Mouse (Mus musculus): ENCODE measurements around the gene Ccdc62.

- TF ChIP-seq POLR2A (IDR thresholded peaks at IDR 0.05; ENCODE audit: borderline replicate concordance, low read depth, low read length): no peak
- no peak for TF ChIP-seq CTCF (IDR thresholded peaks at IDR 0.05; ENCODE audit: low read depth, low read length)
Measured at GRCm38 (mm10) chr5:123966759-123967158, 36.3 kb downstream of the Ccdc62 start.
